Mouse (Mus musculus) left cerebral cortex, adult 18-20 months (tissue): ENCODE measurements around the gene Slf1. TPM values are rescaled to one million over a fixed set of nuclear protein-coding genes. Genes with fewer than 3 reads are reported as not detected.

Experiments used
- DNase-seq, 2 experiments: peaks; one replicate each; pipeline ENCODE4 v3.0.0; 2021 to 2022; ENCODE audit warnings: low spot score in 2 of 2, mixed read lengths in 1 of 2
- total RNA-seq, 2 experiments: library from RNA; stranded (reverse); gene quantifications; 2 replicates each; pipeline ENCODE4 v1.2.3; 2021

Slf1 gene
- total RNA-seq, 2 experiments from 2014 or later, result 23.1 to 25.2 TPM

- DNase-seq, result no peak
Measured at GRCm38 (mm10) chr13:77002628-77003027, 132.6 kb downstream of the Slf1 start.

Other genes with a start within 250 kb of the Slf1 start
- gene 2210408I21Rik, start 67 bp upstream of the Slf1 start, total RNA-seq, result 10 to 100 TPM; 25.4 to 28.6 TPM